Mouse (Mus musculus) liver, embryonic 12.5 days (tissue): ENCODE data around the gene Hist1h3i. TPM values are rescaled to one million over a fixed set of nuclear protein-coding genes. Genes with fewer than 3 reads are reported as not detected.
"Not testable (repeated sequence)": the region's sequence is repeated elsewhere in the genome, so short reads cannot be mapped to it uniquely, and the experiment has no call there.

Experiments
- ATAC-seq: fragments of 200-750 bp; cut with Nextera tagmentation; 2 replicates; pipeline ENCODE4 v1.8.0; 2017; ENCODE audit warnings: moderate number of reproducible peaks, mild to moderate bottlenecking, moderate library complexity
- H3K27ac ChIP-seq: fragments of 300-500 bp; sonication (generic); 2 replicates; pipeline ENCODE4 v1.5.1; 2016; ENCODE audit warnings: mild to moderate bottlenecking
- H3K27me3 ChIP-seq: fragments of 300-500 bp; sonication (generic); replicated peaks from 2 replicates; pipeline ENCODE4 v1.6.1; 2016; ENCODE audit warnings: mild to moderate bottlenecking, moderate library complexity
- H3K36me3 ChIP-seq: fragments of 300-500 bp; sonication (generic); 2 replicates; pipeline ENCODE4 v1.6.1; 2016; ENCODE audit warnings: mild to moderate bottlenecking, moderate library complexity
- H3K4me1 ChIP-seq: fragments of 300-500 bp; sonication (generic); 2 replicates; pipeline ENCODE4 v1.6.1; 2016
- H3K4me2 ChIP-seq: fragments of 300-500 bp; sonication (generic); 2 replicates; pipeline ENCODE4 v1.6.1; 2016; ENCODE audit warnings: mild to moderate bottlenecking, moderate library complexity
- H3K4me3 ChIP-seq: fragments of 300-500 bp; sonication (generic); 2 replicates; pipeline ENCODE4 v1.5.1; 2016; ENCODE audit warnings: mild to moderate bottlenecking, moderate library complexity
- H3K9ac ChIP-seq: fragments of 300-500 bp; sonication (generic); 2 replicates; pipeline ENCODE4 v1.6.1; 2016; ENCODE audit warnings: mild to moderate bottlenecking, moderate library complexity
- H3K9me3 ChIP-seq: fragments of 300-500 bp; sonication (generic); replicated peaks from 2 replicates; pipeline ENCODE4 v1.6.1; 2016; ENCODE audit warnings: mild to moderate bottlenecking, moderate library complexity
- WGBS: fragments of 180-500 bp; shearing (Covaris S2); methylation state at CpG from one replicate; pipeline ENCODE4 v1.1.7; 2016; ENCODE audit not compliant: insufficient replicate concordance; 5-methylcytosine and 5-hydroxymethylcytosine counted together
- microRNA-seq: library from miRNA; unstranded; fragments of <30 nt; microRNA quantifications from one replicate; pipeline ENCODE4, GENCODE M21; 2017
- polyA plus RNA-seq: library from polyadenylated mRNA; unstranded; fragments of >200 nt; fragmentation: Nextera tagmentation; extraction: Ambion mirVana; gene quantifications from 2 replicates; pipeline ENCODE4 v1.2.1, GENCODE M21; 2016

Gene Hist1h3i
- polyA plus RNA-seq, 1 experiment from 2014 or later: 188 TPM

DNA sequence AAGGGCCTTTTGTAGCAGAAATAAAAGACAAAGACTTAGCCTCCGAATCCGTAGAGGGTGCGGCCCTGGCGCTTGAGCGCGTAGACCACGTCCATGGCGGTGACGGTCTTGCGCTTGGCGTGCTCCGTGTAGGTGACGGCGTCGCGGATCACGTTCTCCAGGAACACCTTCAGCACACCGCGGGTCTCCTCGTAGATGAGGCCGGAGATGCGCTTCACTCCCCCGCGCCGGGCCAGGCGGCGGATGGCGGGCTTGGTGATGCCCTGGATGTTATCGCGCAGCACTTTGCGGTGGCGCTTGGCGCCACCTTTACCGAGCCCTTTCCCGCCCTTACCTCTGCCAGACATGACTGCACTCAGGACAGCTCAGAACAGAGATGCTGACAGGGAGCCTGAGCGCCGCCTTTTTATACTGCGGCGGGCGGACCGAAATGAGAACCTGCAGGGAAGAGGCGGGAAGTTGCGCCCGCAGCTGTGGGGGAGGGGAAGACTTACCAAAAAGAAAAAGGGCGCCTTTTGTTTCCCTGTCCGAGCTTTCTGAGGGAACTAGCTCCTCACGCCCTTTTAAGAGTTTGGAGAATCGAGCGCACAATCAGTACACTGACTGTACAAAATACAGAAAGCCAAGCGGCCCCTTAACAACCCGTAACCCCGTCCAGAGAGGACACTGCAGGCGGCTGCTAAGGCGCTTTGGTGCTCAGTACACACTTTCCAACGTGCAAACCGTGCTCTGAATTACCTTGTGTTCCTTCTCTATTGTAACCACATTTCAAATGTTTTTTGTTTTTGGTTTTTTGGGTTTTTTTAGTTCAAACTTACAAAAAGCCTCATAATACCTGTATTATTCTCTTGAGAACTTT, 32.8 kb downstream of the Hist1h3i start, which contains the start of gene Hist1h4k:
Hist1h4k (minus strand) TSS at position 347 of the 859 bp plus-strand sequence.
- under 1% methylated on average over 41 of the region's 56 CpGs for WGBS
- peak; percentile 64 for ATAC-seq
- peak within 1 kb of the TSS; percentile 80 for H3K9ac ChIP-seq

DNA sequence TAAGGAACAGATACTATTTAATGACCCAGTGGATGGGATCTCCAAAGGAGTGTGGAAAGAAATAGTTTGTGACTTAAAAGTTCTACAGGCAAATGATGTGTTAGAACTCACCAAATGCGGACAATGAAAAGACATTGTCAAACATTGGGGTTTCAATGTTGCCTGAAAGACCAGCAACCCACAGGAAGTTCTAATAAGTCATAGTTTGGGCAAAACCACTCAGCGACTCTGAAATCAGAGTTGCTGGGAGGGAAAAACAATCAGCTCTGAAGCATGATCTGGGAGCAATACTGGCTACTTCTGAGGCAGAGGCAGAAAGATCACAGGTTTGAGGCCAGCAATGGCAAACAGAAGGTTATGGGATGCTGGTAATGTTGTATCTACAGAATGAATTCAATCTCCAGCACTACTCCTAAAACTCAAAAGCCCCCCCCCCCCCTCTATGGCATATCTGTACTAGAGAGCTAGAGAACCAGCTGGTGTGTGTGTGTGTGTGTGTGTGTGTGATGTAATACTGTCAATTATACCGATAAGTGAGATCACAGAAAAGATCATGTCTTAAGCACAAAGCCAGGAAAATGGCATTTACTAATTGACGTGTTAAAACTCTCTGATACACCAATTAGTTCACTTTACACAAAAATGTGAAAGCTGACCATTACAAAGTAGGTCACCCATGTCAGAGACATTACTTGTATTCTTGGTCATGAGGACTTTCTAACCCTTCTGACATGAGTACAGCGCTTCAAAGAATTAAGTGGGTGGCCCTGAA, 33.6 kb downstream of the Hist1h3i start:
- peaks cover 49% of the 10 kb centered on the region for H3K4me1 ChIP-seq
- H3K27ac ChIP-seq: peak overlapping the region; percentile 99
- peak overlapping the region; percentile 61 for H3K4me3 ChIP-seq
- peaks cover 4% of the 10 kb centered on the region for H3K36me3 ChIP-seq
- WGBS: under 1% methylated on average over 5 of the region's 5 CpGs
- peak overlapping the region; percentile 80 for H3K9ac ChIP-seq
- no peaks in the 10 kb centered on the region for H3K9me3 ChIP-seq
- no peak for ATAC-seq
- no peaks in the 10 kb centered on the region for H3K27me3 ChIP-seq
- H3K4me2 ChIP-seq: peak overlapping the region; percentile 68

More for the DNA sequence above, 32.8 kb downstream of the Hist1h3i start, which contains the start of gene Hist1h4k:
- peak within 1 kb of the TSS; percentile 69 for H3K4me2 ChIP-seq
- peak within 1 kb of the TSS; percentile 99 for H3K27ac ChIP-seq
- H3K27me3 ChIP-seq, H3K36me3 ChIP-seq, H3K9me3 ChIP-seq: not testable (repeated sequence)
- peaks cover 46% of the 10 kb centered on the region for H3K4me1 ChIP-seq
- H3K4me3 ChIP-seq: peak within 1 kb of the TSS; percentile 61

DNA sequence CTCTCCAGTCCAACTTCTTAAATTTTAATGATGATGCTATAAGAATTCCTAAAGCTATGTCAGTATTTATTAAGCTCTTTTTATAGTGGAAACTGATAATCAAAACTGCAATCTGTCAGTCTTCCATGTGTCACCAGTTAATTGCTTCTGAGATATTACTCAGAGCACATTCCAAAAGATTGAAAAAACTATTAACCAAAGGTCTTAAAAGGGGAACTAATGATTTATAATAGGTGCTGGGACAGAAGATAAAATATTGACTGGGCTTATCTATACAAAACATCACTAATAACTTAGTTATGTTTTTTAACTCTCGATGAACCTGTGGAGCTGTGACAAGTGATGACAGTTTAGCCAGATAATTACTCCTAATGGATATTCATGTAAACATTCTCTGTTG, 38.2 kb downstream of the Hist1h3i start:
- no peak overlapping the region for H3K4me3 ChIP-seq
- ATAC-seq: no peak
- H3K9me3 ChIP-seq: no peaks in the 10 kb centered on the region
- H3K9ac ChIP-seq: no peak overlapping the region
- H3K27me3 ChIP-seq: no peaks in the 10 kb centered on the region
- no peak overlapping the region for H3K27ac ChIP-seq
- peaks cover 29% of the 10 kb centered on the region for H3K4me1 ChIP-seq
- peaks cover 4% of the 10 kb centered on the region for H3K36me3 ChIP-seq
- no peak overlapping the region for H3K4me2 ChIP-seq
- 30% methylated on average over 1 of the region's 1 CpGs for WGBS

DNA sequence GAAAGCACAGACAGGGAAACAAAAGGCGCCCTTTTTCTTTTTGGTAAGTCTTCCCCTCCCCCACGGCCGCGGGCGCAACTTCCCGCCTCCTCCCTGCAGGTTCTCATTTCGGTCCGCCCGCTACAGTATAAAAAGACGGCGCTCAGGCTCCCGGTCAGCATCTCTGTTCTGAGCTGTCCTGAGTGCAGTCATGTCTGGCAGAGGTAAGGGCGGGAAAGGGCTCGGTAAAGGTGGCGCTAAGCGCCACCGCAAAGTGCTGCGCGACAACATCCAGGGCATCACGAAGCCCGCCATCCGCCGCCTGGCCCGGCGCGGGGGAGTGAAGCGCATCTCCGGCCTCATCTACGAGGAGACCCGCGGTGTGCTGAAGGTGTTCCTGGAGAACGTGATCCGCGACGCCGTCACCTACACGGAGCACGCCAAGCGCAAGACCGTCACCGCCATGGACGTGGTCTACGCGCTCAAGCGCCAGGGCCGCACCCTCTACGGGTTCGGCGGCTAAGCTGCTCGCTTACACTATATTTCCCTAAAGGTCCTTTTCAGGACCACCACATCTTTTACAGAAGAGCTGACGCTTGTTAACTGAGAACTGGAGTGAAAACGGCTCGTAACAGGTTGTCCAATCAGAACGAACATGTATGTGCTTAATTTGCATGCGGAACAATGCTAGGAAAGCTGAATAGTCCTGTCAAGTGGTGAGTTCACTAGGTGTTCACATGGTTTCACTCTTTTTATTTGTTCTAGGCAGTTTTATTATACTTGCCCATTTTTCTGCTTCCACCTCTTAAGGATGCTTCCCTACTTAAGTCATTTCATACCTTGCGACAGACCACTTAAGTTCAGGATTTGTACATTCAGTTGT, 48.0 kb downstream of the Hist1h3i start, which contains the start of gene Hist1h4j:
Hist1h4j (plus strand) TSS at position 159 of the 862 bp plus-strand sequence.
- Histone ChIP-seq H3K27ac (peak within 1 kb of the TSS; percentile 95), H3K4me3 (peak within 1 kb of the TSS; percentile 62), H3K4me1 (peaks cover 39% of the 10 kb centered on the region), H3K9ac (peak within 1 kb of the TSS; percentile 77), H3K4me2 (peak within 1 kb of the TSS; percentile 77)
- not testable (repeated sequence) for H3K9me3 ChIP-seq, H3K27me3 ChIP-seq, H3K36me3 ChIP-seq
- peak; percentile 91 for ATAC-seq
- under 1% methylated on average over 48 of the region's 56 CpGs for WGBS

DNA sequence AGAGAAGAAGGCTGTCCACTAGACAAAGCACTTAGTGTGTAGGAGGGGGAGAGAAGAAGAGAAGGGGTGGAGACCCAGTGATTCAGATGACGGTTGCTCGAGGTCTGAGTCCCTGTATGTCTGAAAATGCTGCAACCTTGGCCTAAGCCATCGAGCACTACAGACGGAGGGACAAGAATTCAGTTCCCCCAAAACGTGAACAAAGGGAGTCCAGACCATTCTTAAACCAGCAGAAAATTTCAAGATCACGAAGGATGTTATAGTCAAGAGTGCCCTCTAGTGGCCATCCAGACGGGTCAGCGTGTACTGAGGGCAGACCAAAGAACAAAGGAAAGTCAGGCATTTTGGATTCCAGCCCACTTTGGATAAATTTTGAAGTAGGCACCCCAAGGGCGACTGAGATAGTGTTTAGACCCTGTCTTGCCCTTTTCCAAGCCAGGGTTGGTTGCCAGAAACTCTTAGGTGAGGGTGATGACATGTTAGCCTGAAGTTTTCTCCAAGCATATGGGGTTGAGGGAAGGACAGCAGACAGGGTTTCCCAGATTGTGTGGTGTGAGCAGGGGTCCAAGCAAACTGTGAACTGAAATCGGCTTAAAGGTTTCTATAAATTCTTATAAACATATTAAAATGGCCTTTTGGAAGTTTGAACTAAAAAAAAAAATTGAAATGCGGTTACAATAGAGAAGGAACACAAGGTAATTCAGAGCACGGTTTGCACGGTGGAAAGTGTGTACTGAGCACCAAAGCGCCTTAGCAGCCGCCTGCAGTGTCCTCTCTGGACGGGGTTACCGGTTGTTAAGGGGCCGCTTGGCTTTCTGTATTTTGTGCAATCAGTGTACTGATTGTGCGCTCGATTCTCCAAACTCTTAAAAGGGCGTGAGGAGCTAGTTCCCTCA, 48.9 kb downstream of the Hist1h3i start:
- peak overlapping the region; percentile 62 for H3K4me3 ChIP-seq
- H3K4me2 ChIP-seq: peak overlapping the region; percentile 77
- peaks cover 33% of the 10 kb centered on the region for H3K4me1 ChIP-seq
- no peaks in the 10 kb centered on the region for H3K9me3 ChIP-seq
- H3K36me3 ChIP-seq: no peaks in the 10 kb centered on the region
- peak overlapping the region; percentile 95 for H3K27ac ChIP-seq
- ATAC-seq: peak; percentile 62
- H3K9ac ChIP-seq: peak overlapping the region; percentile 77
- H3K27me3 ChIP-seq: no peaks in the 10 kb centered on the region
- under 1% methylated on average over 21 of the region's 21 CpGs for WGBS

DNA sequence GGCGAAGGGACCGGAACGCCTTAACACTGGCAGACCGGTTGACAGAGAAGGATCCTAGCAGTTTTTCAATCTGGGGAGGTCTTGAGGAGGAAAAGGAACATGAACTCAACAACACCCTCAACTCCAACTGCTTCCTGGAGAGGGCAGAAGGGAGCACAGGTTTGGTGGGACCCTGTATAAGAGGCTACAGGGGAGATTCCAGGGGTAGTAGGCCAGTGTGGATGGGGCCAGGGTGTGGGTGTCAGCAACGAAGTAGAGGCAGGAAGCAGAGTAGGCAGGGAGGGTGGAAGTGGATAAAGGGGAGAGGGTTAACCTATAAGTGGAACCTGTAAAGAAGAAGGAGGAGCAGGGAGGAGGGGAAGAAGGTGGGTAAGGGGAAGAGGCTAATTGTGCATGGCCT, 49.7 kb downstream of the Hist1h3i start:
- H3K9ac ChIP-seq: peak overlapping the region; percentile 77
- peak overlapping the region; percentile 77 for H3K4me2 ChIP-seq
- no peaks in the 10 kb centered on the region for H3K9me3 ChIP-seq

More for the DNA sequence above, 49.7 kb downstream of the Hist1h3i start:
- Histone ChIP-seq H3K27me3 (no peaks in the 10 kb centered on the region), H3K4me3 (no peak overlapping the region), H3K27ac (peak overlapping the region; percentile 95), H3K36me3 (no peaks in the 10 kb centered on the region), H3K4me1 (peaks cover 33% of the 10 kb centered on the region)
- 76% methylated on average over 5 of the region's 5 CpGs for WGBS
- no peak for ATAC-seq

Small RNA genes within 50 kb of the gene (microRNA-seq; reads per million reads assigned to microRNA genes)
- gene Gm19658: not detected
- 1.1 reads per million for gene Gm44346
- 1.4 reads per million for gene Gm44454
- gene Gm44466: not detected

Other genes with a start within 250 kb of the Hist1h3i start
- 0.05 TPM in 1 of 2 replicates, not detected in the other for gene Olfr1366, start 240.6 kb downstream of the Hist1h3i start, polyA plus RNA-seq
- gene Olfr1535, start 223.5 kb downstream of the Hist1h3i start, polyA plus RNA-seq: not detected in 2 replicates
- gene Olfr1364, start 201.6 kb downstream of the Hist1h3i start, polyA plus RNA-seq: not detected in 2 replicates
- gene Olfr1362, start 169.3 kb downstream of the Hist1h3i start, polyA plus RNA-seq: not detected in 2 replicates
- not detected in 2 replicates for gene Olfr11, start 140.9 kb downstream of the Hist1h3i start, polyA plus RNA-seq
- gene Olfr1361, start 120.0 kb downstream of the Hist1h3i start, polyA plus RNA-seq: not detected in 2 replicates
- gene Olfr1360, start 106.0 kb downstream of the Hist1h3i start, polyA plus RNA-seq: not detected in 2 replicates
- not detected in 2 replicates for gene Olfr1359, start 85.3 kb downstream of the Hist1h3i start, polyA plus RNA-seq
- gene Hist1h2bl, start 67.2 kb downstream of the Hist1h3i start, polyA plus RNA-seq: 1.5 and 1.7 TPM in 2 replicates
- 13.8 and 17.6 TPM in 2 replicates for gene Hist1h2ai, start 66.9 kb downstream of the Hist1h3i start, polyA plus RNA-seq
- 8.3 and 14.2 TPM in 2 replicates for gene Hist1h3h, start 65.7 kb downstream of the Hist1h3i start, polyA plus RNA-seq
- 6.4 and 6.5 TPM in 2 replicates for gene Hist1h2bm, start 61.3 kb downstream of the Hist1h3i start, polyA plus RNA-seq
- 0.59 and 0.75 TPM in 2 replicates for gene Hist1h4j, start 48.3 kb downstream of the Hist1h3i start, polyA plus RNA-seq
- 3.7 and 5.9 TPM in 2 replicates for gene Hist1h4k, start 32.9 kb downstream of the Hist1h3i start, polyA plus RNA-seq
- 42.8 and 58.5 TPM in 2 replicates for gene Hist1h2ak, start 29.5 kb downstream of the Hist1h3i start, polyA plus RNA-seq
- 8.6 and 8.9 TPM in 2 replicates for gene Hist1h2bn, start 29.2 kb downstream of the Hist1h3i start, polyA plus RNA-seq
- gene Hist1h1b, start 2.7 kb downstream of the Hist1h3i start, polyA plus RNA-seq: 41.6 and 43.0 TPM in 2 replicates
- gene Hist1h2an, start 3.8 kb upstream of the Hist1h3i start, polyA plus RNA-seq: 11.2 and 14.0 TPM in 2 replicates
- 3.6 and 5.6 TPM in 2 replicates for gene Hist1h2bp, start 4.1 kb upstream of the Hist1h3i start, polyA plus RNA-seq
- gene Hist1h2bq, start 26.8 kb upstream of the Hist1h3i start, polyA plus RNA-seq: 24.4 and 26.2 TPM in 2 replicates
- not detected in 2 replicates for gene Hist1h2ao, start 27.1 kb upstream of the Hist1h3i start, polyA plus RNA-seq
- not detected in 2 replicates for gene Hist1h4m, start 28.4 kb upstream of the Hist1h3i start, polyA plus RNA-seq
- gene Hist1h4n, start 48.8 kb upstream of the Hist1h3i start, polyA plus RNA-seq: 20.8 and 25.3 TPM in 2 replicates
- gene Hist1h2ap, start 50.1 kb upstream of the Hist1h3i start, polyA plus RNA-seq: 5,867 and 6,049 TPM in 2 replicates
- 25.4 and 26.3 TPM in 2 replicates for gene Hist1h2br, start 50.4 kb upstream of the Hist1h3i start, polyA plus RNA-seq
- 1.9 and 2.5 TPM in 2 replicates for gene Zfp184, start 161.7 kb upstream of the Hist1h3i start, polyA plus RNA-seq
- gene Pom121l2, start 197.8 kb upstream of the Hist1h3i start, polyA plus RNA-seq: not detected in 2 replicates
- gene Prss16, start 226.4 kb upstream of the Hist1h3i start, polyA plus RNA-seq: 0.22 and 0.33 TPM in 2 replicates